Mouse (Mus musculus) liver, adult 2 months (tissue): Measurements from ENCODE around the gene Med24.

ENCODE experiments used
- CTCF ChIP-seq: fragments of 200-500 bp; IDR thresholded peaks from 2 replicates; pipeline ENCODE4 v1.5.1; 2011; ENCODE audit warnings: low read depth, low read length, control low read depth
- POLR2A ChIP-seq: fragments of 200-500 bp; IDR thresholded peaks from 2 replicates; pipeline ENCODE4 v1.6.1; 2011; ENCODE audit warnings: low read length, control low read depth; ENCODE audit not compliant: insufficient read depth; ENCODE audit errors: extremely low read depth

DNA sequence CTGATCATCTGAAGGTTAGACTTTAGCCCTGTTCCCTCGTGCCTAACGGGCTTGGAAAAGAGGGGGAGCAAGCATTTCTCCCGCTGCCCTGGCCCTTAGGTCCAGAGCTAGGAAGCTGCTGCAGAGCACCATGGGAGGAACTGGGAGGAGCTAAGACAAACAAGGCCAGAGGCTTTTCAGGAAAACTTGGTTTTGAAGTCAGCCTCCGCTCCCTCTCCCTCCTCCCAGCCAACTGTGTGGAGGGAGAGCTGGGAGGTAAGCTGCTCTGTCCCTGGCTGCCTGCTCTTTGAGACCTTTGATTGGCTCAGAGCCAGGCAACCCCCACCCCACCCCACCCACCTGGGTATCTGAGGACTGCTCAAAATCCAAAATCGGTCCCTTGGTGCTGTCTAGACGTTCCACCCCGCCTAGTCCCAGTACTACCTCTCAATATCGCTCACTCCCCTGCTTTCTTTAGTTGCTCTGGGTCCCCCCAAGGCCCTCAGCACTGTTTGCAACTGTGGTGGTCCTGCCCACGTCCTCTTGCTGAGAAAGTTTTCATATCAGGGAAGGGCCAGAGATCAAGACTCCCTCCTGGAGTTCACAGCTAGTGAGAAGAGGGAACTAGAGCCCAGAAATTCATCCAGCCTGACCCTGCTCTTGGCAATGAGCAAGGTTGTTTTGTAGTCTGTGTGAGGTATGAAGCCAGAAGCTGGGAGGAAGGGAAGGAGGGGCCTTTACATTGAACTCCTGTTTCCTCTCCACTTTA is 47.8 kb upstream of the Med24 start:
- TF ChIP-seq POLR2A (peak; percentile 59), CTCF (no peak)
